Mouse (Mus musculus): ENCODE results near the gene Slamf6.

GRCm38 (mm10) chr1:171960726-171961125, 43.4 kb downstream of the Slamf6 start:
- TF ChIP-seq POLR2A (IDR thresholded peaks at IDR 0.05; ENCODE audit: low read depth, low read length) (no peak), CTCF (IDR thresholded peaks at IDR 0.05; ENCODE audit: borderline replicate concordance, insufficient read depth, low read length) (no peak)
